Mouse (Mus musculus): ENCODE data around the gene Gm13124. TPM values are rescaled to one million over a fixed set of nuclear protein-coding genes. Genes with fewer than 3 reads are reported as not detected.

The Gm13124 gene
- not detected in 2 replicates for polyA plus RNA-seq (2015; fragmentation: Nextera tagmentation; extraction: Ambion mirVana)

DNA sequence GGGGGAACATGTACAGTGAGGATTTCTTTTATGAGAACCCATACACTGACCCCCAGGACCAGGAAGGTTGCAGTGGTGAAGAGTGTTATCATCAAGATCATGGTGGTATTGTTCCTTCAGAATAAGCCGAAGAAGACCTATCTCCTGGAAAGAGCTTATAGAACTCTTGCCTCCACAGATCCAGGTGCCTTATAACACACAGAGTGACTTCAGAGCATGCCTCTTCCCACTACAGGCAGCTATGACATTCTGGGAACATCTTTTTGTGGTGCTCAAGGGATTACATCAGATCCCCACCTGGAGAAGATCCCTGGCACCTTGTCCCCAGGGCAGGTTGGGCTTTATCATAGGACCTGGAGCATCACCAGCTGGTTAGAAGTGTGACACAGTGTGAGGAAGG is at the start of gene Gm13124:
Gm13124 (minus strand) TSS at position 101 of the 400 bp plus-strand sequence.

DNA sequence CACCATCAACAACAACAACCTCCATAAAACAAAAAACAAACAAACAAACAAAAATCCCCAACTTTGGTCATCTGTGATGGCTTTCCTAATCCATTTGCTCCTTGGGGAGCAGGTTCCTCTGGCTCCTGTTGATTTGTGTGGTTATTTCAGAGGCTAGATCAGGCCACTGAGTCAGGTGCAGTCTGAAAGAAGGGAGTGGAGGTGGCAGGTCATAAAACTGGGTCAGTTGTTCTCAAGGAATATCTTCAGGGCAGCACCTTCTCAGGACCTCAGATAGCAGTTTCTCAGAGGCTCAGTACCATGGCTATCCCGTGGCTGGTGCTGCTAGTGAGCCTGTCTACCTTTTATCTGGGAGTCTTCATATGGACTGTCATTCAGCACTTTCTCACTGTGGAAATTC is 48.5 kb upstream of the Gm13124 start, which contains the start of gene Aadacl4:
Aadacl4 (plus strand) TSS at position 301 of the 400 bp plus-strand sequence.

DNA sequence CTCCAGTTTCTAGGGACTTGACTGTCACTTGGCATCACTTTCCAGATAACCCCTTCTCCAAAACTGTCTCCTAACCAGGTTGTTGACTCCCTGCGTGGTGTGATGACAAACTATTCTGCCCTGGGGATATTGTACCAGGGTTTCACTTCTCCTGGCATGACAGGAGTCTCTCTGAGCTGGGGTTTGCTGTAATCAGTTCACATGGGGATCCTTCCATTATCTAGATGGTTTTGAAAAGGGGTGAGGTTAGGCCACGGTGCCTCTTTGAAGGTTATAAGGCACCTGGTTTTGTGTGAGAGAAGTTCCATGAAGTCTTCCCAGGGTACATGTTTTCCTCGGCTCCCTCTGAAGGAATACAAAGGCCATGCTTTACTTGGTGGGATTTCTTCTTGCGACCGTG is 45.4 kb downstream of the Gm13124 start, which contains the start of gene 9430007A20Rik:
9430007A20Rik (plus strand) TSS at position 301 of the 400 bp plus-strand sequence.

Other genes starting within 250 kb of the Gm13124 start
- not detected in 2 replicates for gene Gm13128, start 234.9 kb downstream of the Gm13124 start, polyA plus RNA-seq (2015; fragmentation: Nextera tagmentation; extraction: Ambion mirVana)
- gene Gm13119, start 207.2 kb downstream of the Gm13124 start, polyA plus RNA-seq (2015; fragmentation: Nextera tagmentation; extraction: Ambion mirVana) = not detected in 2 replicates
- not detected in 2 replicates for gene Pramef20, start 187.2 kb downstream of the Gm13124 start, polyA plus RNA-seq (2015; fragmentation: Nextera tagmentation; extraction: Ambion mirVana)
- 0.06 TPM in 1 of 2 replicates, not detected in the other for gene Pramef12, start 156.7 kb downstream of the Gm13124 start, polyA plus RNA-seq (2015; fragmentation: Nextera tagmentation; extraction: Ambion mirVana)
- not detected in 2 replicates for gene 1700012P22Rik, start 126.4 kb downstream of the Gm13124 start, polyA plus RNA-seq (2015; fragmentation: Nextera tagmentation; extraction: Ambion mirVana)
- not detected in 2 replicates for gene Gm9944, start 111.8 kb downstream of the Gm13124 start, polyA plus RNA-seq (2015; fragmentation: Nextera tagmentation; extraction: Ambion mirVana)
- not detected in 2 replicates for gene Aadacl3, start 101.4 kb downstream of the Gm13124 start, polyA plus RNA-seq (2015; fragmentation: Nextera tagmentation; extraction: Ambion mirVana)
- not detected in 2 replicates for gene 9430007A20Rik, start 45.3 kb downstream of the Gm13124 start, polyA plus RNA-seq (2015; fragmentation: Nextera tagmentation; extraction: Ambion mirVana)
- not detected in 2 replicates for gene Aadacl4, start 48.6 kb upstream of the Gm13124 start, polyA plus RNA-seq (2015; fragmentation: Nextera tagmentation; extraction: Ambion mirVana)
- not detected in 2 replicates for gene Gm436, start 121.2 kb upstream of the Gm13124 start, polyA plus RNA-seq (2015; fragmentation: Nextera tagmentation; extraction: Ambion mirVana)
- gene Gm13178, start 156.3 kb upstream of the Gm13124 start, polyA plus RNA-seq (2015; fragmentation: Nextera tagmentation; extraction: Ambion mirVana) = 0.11 TPM in 1 of 2 replicates, not detected in the other
- not detected in 2 replicates for gene Gm438, start 221.4 kb upstream of the Gm13124 start, polyA plus RNA-seq (2015; fragmentation: Nextera tagmentation; extraction: Ambion mirVana)